Mouse (Mus musculus): ENCODE data around the gene Rasa3.

DNA sequence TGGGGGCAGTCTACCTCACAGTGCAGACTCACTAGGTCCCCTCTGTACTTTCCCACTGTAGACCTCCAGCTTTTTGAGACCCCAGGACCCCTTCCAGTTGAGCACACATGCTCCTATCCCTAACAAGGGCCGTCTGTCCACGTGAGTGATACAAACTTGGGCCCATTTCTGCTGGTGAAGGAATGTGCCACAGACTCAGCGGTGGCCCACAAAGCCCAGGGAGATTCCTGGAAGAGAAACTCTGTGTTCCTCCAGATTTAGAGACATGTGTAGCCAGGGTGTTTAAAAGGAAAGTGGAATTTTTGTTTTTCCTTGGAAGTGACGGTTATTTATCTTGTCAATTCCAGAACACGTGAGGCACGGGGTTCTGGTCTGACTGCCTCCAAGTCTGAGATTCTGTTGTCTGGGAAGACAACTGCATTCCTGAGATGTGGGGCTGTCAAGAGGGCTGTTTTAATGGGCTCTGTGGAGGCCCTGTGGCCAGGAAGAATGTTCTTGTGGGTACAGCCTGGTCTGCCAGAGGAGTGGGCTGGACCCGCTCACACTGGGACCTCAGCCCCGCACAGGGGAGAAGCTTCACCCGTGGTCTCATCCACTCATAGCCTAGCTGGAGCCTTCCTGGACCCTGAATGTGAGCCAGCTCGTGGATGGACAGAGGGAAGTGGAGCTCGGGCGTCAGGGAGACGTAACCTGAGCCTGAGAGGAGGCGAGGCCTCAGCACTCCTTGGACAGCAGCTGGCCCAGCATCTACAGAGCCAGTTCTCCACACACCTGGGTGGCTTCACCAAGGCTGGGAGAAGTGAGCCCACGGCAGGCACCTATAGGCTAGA is 148.2 kb downstream of the Rasa3 start:
- TF ChIP-seq EP300 (IDR thresholded peaks at IDR 0.05; ENCODE audit: low read depth) = no peak
- TF ChIP-seq CTCF (IDR thresholded peaks at IDR 0.05; ENCODE audit: low read depth) = no peak

Data from liver, embryonic 14.5 days (tissue).